Mouse (Mus musculus): ENCODE data around the gene Cap1.

Cap1 gene

DNA sequence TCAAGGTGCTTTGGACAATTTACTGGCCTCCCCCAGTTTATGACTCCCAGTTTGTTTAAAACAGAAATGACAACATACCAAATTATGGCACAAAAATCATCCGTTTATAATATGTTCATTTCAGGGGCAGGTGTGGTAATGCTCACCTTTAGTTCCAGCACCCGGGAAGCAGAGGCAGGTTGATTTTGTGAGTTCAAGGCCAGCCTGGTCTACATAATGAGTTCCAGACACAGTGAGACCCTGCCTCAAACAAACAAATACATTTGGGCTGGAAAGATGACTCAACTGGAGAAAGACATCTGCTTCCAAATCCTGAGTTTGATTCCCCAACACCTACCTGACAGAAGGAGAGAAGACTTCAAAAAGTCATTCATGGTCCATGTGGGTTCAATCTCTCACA lies 1.5 kb upstream of the Cap1 start:
- in situ Hi-C loops (cut with MboI, MseI), result loop anchor here (5.0 kb wide), 1 partner anchor 1790 kb away; the partner anchor contains the start of gene Zmpste24

GRCm38 (mm10) chr4:122886579-122887254 lies 861 bp upstream of the Cap1 start:
- in situ Hi-C loops (cut with MboI, MseI), result loop anchor here (5.0 kb wide), 1 partner anchor 1789 kb away; the partner anchor contains the start of gene Zmpste24

GRCm38 (mm10) chr4:122884481-122885340 lies 1.1 kb downstream of the Cap1 start:
- in situ Hi-C loops (cut with MboI, MseI), result loop anchor here (5.0 kb wide), 1 partner anchor 1787 kb away; the partner anchor contains the start of gene Zmpste24

DNA sequence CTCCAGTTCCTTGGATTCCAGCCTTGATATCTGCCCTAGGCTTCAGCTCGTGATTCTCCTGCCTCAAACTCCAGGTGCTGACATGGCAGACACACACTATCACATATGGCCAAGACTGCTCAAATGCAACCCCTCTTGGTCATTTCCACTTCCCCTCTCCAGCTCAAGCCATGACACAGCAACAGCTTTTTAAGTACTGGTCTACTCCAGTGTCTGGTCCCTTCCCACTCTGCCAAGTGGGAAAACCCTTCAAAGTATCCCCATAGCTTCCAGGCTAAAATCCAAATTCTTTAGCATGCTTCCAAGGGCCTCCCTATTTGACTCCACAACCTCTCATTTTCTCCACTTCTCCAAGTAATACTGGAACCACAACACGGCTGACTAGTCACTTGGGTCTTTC lies 1.8 kb downstream of the Cap1 start:
- in situ Hi-C loops (cut with MboI, MseI), result no loop called here

GRCm38 (mm10) chr4:122883294-122883693 lies 2.6 kb downstream of the Cap1 start:
- in situ Hi-C loops (cut with MboI, MseI), result no loop called here

DNA sequence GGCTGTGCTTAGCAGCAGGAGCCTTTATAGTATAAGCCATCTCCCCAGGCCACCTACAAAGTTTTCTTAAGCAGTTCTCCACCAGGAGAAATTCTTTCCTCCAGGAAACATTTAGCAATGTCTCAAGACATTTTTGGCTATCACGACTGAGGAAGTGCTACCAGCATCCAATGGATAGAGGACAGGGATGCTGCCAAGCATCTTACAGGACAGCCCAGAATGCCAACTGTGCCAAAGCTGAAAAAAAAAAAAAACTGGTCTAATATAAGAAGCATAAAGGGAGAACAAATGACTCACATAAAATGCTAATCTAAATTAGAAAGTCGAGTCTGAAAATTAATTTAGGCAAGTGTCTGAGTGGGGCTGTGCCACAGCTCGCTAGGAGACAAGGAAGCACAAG lies 3.3 kb downstream of the Cap1 start:
- in situ Hi-C loops (cut with MboI, MseI), result no loop called here

- in situ Hi-C loops (cut with MboI, MseI), result no loop called here
These were observed 7.4 kb downstream of the Cap1 start for GRCm38 (mm10) chr4:122878333-122879070.

GRCm38 (mm10) chr4:122873512-122873911 lies 12.3 kb downstream of the Cap1 start:
- in situ Hi-C loops (cut with MboI, MseI), result no loop called here

GRCm38 (mm10) chr4:122873003-122873402 lies 12.9 kb downstream of the Cap1 start:
- in situ Hi-C loops (cut with MboI, MseI), result no loop called here

DNA sequence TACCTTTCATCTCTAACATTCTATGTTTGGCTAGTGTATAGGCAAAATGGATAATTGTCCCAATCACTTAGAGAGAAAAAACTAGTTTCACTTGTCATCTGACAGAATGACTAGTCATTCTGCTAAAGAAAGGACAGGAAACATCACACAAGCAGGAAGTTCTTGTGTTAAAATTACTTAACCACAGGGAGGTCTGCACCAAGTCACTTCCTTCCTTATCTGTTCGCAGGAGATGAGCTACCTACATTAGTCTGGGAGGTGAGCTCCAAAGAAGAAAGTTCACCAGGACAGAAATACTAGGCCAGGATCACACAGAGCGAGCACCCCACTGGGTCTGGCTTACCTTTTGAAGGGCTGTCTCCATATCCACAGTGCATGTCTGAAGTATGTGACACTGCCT lies 13.9 kb downstream of the Cap1 start:
- in situ Hi-C loops (cut with MboI, MseI), result no loop called here

DNA sequence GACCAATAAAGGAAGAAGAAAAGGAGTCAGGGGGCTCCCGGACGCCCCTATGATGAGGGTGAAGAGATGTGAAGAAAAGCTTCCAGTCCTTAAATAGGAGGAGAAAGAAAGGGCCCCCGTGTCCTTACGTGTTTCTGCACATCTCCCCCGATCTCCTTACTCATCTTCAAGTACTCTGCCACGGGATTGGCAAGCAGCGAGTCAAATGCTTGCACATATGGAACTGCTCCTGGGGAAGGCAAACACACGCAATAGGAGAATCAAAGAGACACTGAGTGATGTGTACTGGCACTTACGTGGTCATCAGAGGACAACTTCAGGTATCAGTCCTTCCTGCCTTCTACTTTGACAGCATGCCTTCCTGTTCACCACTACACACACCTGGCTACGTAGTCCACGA lies 14.6 kb downstream of the Cap1 start:
- in situ Hi-C loops (cut with MboI, MseI), result no loop called here

GRCm38 (mm10) chr4:122870741-122871140 lies 15.1 kb downstream of the Cap1 start:
- in situ Hi-C loops (cut with MboI, MseI), result no loop called here

DNA sequence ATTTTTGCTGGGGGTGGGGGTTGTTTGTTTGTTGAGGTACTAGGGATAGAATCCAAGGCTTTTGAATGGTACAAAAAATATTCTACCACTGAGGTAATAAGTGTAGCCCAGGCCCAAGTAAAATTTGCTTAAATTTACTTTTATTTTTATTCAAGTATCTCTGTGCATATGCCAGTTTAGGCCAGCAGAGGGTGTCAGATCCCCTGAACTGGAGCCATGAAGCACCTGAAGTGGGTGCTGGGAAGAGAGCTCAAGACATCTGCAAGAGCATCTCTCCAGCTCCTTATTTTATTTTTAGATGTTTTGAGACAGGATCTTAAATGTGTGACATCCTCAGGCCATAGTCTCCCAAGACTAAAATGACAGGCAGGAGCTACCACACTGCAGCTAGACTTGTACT lies 15.8 kb downstream of the Cap1 start:
- in situ Hi-C loops (cut with MboI, MseI), result no loop called here

GRCm38 (mm10) chr4:122868041-122868440 lies 17.8 kb downstream of the Cap1 start:
- in situ Hi-C loops (cut with MboI, MseI), result no loop called here

GRCm38 (mm10) chr4:122861836-122862235 lies 24.0 kb downstream of the Cap1 start:
- in situ Hi-C loops (cut with MboI, MseI), result no loop called here

DNA sequence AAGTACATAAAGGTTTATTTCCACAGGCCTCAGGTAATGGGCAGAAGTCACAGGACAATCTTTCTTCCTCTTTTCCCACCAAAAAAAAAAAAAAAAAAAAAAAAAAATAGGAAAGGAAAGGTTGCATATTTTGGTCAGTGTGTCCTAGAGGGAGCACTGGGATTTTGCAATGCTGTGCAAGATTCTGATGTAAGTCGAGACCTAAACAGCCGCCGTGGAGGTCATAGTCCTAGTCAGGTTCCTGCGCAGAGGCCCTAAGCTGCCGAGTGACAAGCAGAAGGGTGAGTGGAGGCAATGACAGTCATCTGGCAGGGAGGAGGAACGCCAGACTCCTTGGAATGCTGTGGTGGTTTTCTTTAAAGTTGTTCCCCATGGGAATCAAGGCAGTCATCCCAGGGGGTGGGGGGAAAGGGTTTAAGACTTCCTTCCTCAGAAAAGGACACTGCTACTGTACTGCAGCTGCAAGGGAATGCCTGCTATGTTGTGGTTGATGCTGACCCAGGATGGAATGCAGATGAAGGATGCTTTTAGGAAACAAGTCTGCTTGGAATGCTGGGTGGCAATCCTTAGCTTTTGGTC lies 26.7 kb downstream of the Cap1 start:
- in situ Hi-C loops (cut with MboI, MseI), result no loop called here

GRCm38 (mm10) chr4:122857909-122858308 lies 27.9 kb downstream of the Cap1 start:
- in situ Hi-C loops (cut with MboI, MseI), result no loop called here

DNA sequence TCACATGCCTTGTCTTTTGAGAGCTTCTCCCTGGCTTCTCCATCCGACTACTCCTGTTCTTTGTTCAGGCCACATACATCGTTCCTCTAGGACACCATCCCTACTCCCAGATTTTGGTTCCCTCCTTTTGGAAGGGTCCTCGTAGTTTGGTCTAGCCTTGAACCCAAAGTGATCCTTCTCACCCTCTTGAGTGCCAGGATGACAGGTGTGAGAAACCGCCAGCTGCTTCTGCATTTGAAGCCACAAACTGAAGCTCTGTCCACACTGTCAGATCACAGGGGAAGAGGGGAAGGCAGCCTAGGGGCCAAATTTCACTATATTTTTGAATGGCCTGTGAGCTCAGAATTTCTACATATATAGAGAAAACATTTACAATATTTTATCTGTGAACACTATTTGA lies 31.1 kb downstream of the Cap1 start:
- in situ Hi-C loops (cut with MboI, MseI), result no loop called here

GRCm38 (mm10) chr4:122853691-122854090 lies 32.2 kb downstream of the Cap1 start:
- in situ Hi-C loops (cut with MboI, MseI), result no loop called here

- in situ Hi-C loops (cut with MboI, MseI), result no loop called here
These were observed 34.3 kb downstream of the Cap1 start for GRCm38 (mm10) chr4:122851535-122851934.

GRCm38 (mm10) chr4:122848150-122848621 lies 37.7 kb downstream of the Cap1 start:
- in situ Hi-C loops (cut with MboI, MseI), result loop anchor here (25.0 kb wide), 1 partner anchor 1064 kb away; the partner anchor contains the start of genes 4930535I16Rik, Mycbp and Rragc

Measured in T-helper 1 cell (primary cell).